Mouse (Mus musculus) urinary bladder, postnatal 0 days (tissue): Measurements from ENCODE around the gene Olfr633. TPM values are rescaled to one million over a fixed set of nuclear protein-coding genes. Genes with fewer than 3 reads are reported as not detected.

Source experiments
- polyA plus RNA-seq: library from polyadenylated mRNA; unstranded; fragments of >200 nt; fragmentation: Nextera tagmentation; extraction: Ambion mirVana; gene quantifications from 2 replicates; pipeline ENCODE4 v1.2.1, GENCODE M21; 2015

Gene Olfr633
- polyA plus RNA-seq, result not detected in 2 replicates

GRCm38 (mm10) chr7:103944137-103944536 lies at the start of gene Olfr633:
Gene Olfr633, plus strand, starts transcription at chr7:103944437.

GRCm38 (mm10) chr7:103903187-103903586 lies 41.0 kb upstream of the Olfr633 start, which contains the start of gene Olfr65:
Gene Olfr65, plus strand, starts transcription at chr7:103903487.

GRCm38 (mm10) chr7:103928525-103928924 lies 15.7 kb upstream of the Olfr633 start, which contains the start of gene Olfr631:
Gene Olfr631, plus strand, starts transcription at chr7:103928825.

GRCm38 (mm10) chr7:103934264-103934663 lies 10.0 kb upstream of the Olfr633 start, which contains the start of gene Olfr632:
Gene Olfr632, plus strand, starts transcription at chr7:103934347.

GRCm38 (mm10) chr7:103970852-103971251 lies 26.6 kb downstream of the Olfr633 start, which contains the start of gene Olfr635:
Gene Olfr635, plus strand, starts transcription at chr7:103971152.

GRCm38 (mm10) chr7:103998446-103998845 lies 54.2 kb downstream of the Olfr633 start, which contains the start of gene Olfr638:
Gene Olfr638, plus strand, starts transcription at chr7:103998746.

Other genes starting within 250 kb of the Olfr633 start
- not detected in 2 replicates for gene Olfr243, start 229.8 kb upstream of the Olfr633 start, polyA plus RNA-seq
- not detected in 2 replicates for gene Olfr628, start 214.1 kb upstream of the Olfr633 start, polyA plus RNA-seq
- not detected in 2 replicates for gene Olfr629, start 199.5 kb upstream of the Olfr633 start, polyA plus RNA-seq
- gene Olfr630, start 187.1 kb upstream of the Olfr633 start, polyA plus RNA-seq, result not detected in 2 replicates
- gene Olfr69, start 172.8 kb upstream of the Olfr633 start, polyA plus RNA-seq, result not detected in 2 replicates
- not detected in 2 replicates for gene Olfr68, start 164.7 kb upstream of the Olfr633 start, polyA plus RNA-seq
- not detected in 2 replicates for gene Olfr67, start 152.6 kb upstream of the Olfr633 start, polyA plus RNA-seq
- gene Hbb-bt, start 130.4 kb upstream of the Olfr633 start, polyA plus RNA-seq, result 1,351 and 3,387 TPM in 2 replicates
- 8,698 and 21,253 TPM in 2 replicates for gene Hbb-bs, start 116.3 kb upstream of the Olfr633 start, polyA plus RNA-seq
- not detected in 2 replicates for gene Hbb-bh2, start 103.9 kb upstream of the Olfr633 start, polyA plus RNA-seq
- not detected in 2 replicates for gene Hbb-bh1, start 101.3 kb upstream of the Olfr633 start, polyA plus RNA-seq
- 0.78 and 3.6 TPM in 2 replicates for gene Hbb-y, start 91.2 kb upstream of the Olfr633 start, polyA plus RNA-seq
- gene Olfr66, start 58.2 kb upstream of the Olfr633 start, polyA plus RNA-seq, result not detected in 2 replicates
- not detected in 2 replicates for gene Olfr64, start 50.0 kb upstream of the Olfr633 start, polyA plus RNA-seq
- not detected in 2 replicates for gene Olfr65, start 41.0 kb upstream of the Olfr633 start, polyA plus RNA-seq
- not detected in 2 replicates for gene Olfr631, start 15.6 kb upstream of the Olfr633 start, polyA plus RNA-seq
- not detected in 2 replicates for gene Olfr632, start 10.1 kb upstream of the Olfr633 start, polyA plus RNA-seq
- not detected in 2 replicates for gene Olfr635, start 26.7 kb downstream of the Olfr633 start, polyA plus RNA-seq
- gene Olfr638, start 54.3 kb downstream of the Olfr633 start, polyA plus RNA-seq, result not detected in 2 replicates
- gene Olfr639, start 72.9 kb downstream of the Olfr633 start, polyA plus RNA-seq, result not detected in 2 replicates
- gene Olfr640, start 81.1 kb downstream of the Olfr633 start, polyA plus RNA-seq, result not detected in 2 replicates
- gene Olfr641, start 91.0 kb downstream of the Olfr633 start, polyA plus RNA-seq, result not detected in 2 replicates
- gene Olfr642, start 108.2 kb downstream of the Olfr633 start, polyA plus RNA-seq, result not detected in 2 replicates
- not detected in 2 replicates for gene 4930516K23Rik, start 117.0 kb downstream of the Olfr633 start, polyA plus RNA-seq
- gene Olfr644, start 127.4 kb downstream of the Olfr633 start, polyA plus RNA-seq, result not detected in 2 replicates
- not detected in 2 replicates for gene Olfr645, start 141.0 kb downstream of the Olfr633 start, polyA plus RNA-seq
- not detected in 2 replicates for gene Olfr646, start 160.4 kb downstream of the Olfr633 start, polyA plus RNA-seq
- not detected in 2 replicates for gene Ubqln5, start 185.4 kb downstream of the Olfr633 start, polyA plus RNA-seq
- gene Olfr643, start 193.0 kb downstream of the Olfr633 start, polyA plus RNA-seq, result not detected in 2 replicates
- gene Ubqln3, start 198.8 kb downstream of the Olfr633 start, polyA plus RNA-seq, result not detected in 2 replicates
- not detected in 2 replicates for gene Ubqlnl, start 206.1 kb downstream of the Olfr633 start, polyA plus RNA-seq
- not detected in 2 replicates for gene Olfm5, start 220.4 kb downstream of the Olfr633 start, polyA plus RNA-seq
- 0.05 and 0.07 TPM in 2 replicates for gene Olfr648, start 239.0 kb downstream of the Olfr633 start, polyA plus RNA-seq